Mouse (Mus musculus) midbrain, embryonic 15.5 days (tissue): ENCODE data around the gene Cryba1. TPM values are rescaled to one million over a fixed set of nuclear protein-coding genes. Genes with fewer than 3 reads are reported as not detected.
A peak's percentile ranks its signal among the peaks of the same experiment; 100 is the strongest.

Source experiments
- ATAC-seq: fragments of 200-750 bp; cut with Nextera tagmentation; replicated peaks from 2 replicates; pipeline ENCODE4 v1.8.0; 2017; ENCODE audit warnings: moderate TSS enrichment
- H3K27ac ChIP-seq: fragments of 300-500 bp; sonication (generic); 2 replicates; pipeline ENCODE4 v1.5.1; 2015; ENCODE audit warnings: mild to moderate bottlenecking, inconsistent platforms
- H3K27me3 ChIP-seq: fragments of 300-500 bp; sonication (generic); replicated peaks from 2 replicates; pipeline ENCODE4 v1.6.1; 2015; ENCODE audit warnings: inconsistent platforms
- H3K36me3 ChIP-seq: fragments of 300-500 bp; sonication (generic); replicated peaks from 2 replicates; pipeline ENCODE4 v1.6.1; 2015; ENCODE audit warnings: inconsistent platforms
- H3K4me1 ChIP-seq: fragments of 300-500 bp; sonication (generic); 2 replicates; pipeline ENCODE4 v1.6.1; 2015; ENCODE audit warnings: inconsistent platforms
- H3K4me2 ChIP-seq: fragments of 300-500 bp; sonication (generic); 2 replicates; pipeline ENCODE4 v1.6.1; 2015; ENCODE audit warnings: inconsistent platforms, mild to moderate bottlenecking, moderate library complexity
- H3K4me3 ChIP-seq: fragments of 300-500 bp; sonication (generic); 2 replicates; pipeline ENCODE4 v1.5.1; 2015; ENCODE audit warnings: mild to moderate bottlenecking, inconsistent platforms
- H3K9ac ChIP-seq: fragments of 300-500 bp; sonication (generic); 2 replicates; pipeline ENCODE4 v1.6.1; 2015; ENCODE audit warnings: mild to moderate bottlenecking, inconsistent platforms
- H3K9me3 ChIP-seq: fragments of 300-500 bp; sonication (generic); 2 replicates; pipeline ENCODE4 v1.6.1; 2016; ENCODE audit warnings: inconsistent platforms
- WGBS: fragments of 180-500 bp; shearing (Covaris S2); methylation state at CpG from one replicate; pipeline ENCODE4 v1.1.7; 2015; ENCODE audit warnings: mixed read lengths; 5-methylcytosine and 5-hydroxymethylcytosine counted together
- polyA plus RNA-seq: library from polyadenylated mRNA; unstranded; fragments of >200 nt; fragmentation: Nextera tagmentation; extraction: Ambion mirVana; gene quantifications from 2 replicates; pipeline ENCODE4 v1.2.1, GENCODE M21; 2015

Gene Cryba1
- polyA plus RNA-seq, 1 experiment from 2014 or later: 0.53 TPM

- Histone ChIP-seq H3K9ac (no peak overlapping the region), H3K36me3 (peaks cover 23% of the 10 kb centered on the region), H3K4me3 (no peak overlapping the region), H3K27me3 (no peaks in the 10 kb centered on the region), H3K9me3 (no peaks in the 10 kb centered on the region), H3K4me2 (no peak overlapping the region), H3K27ac (no peak overlapping the region), H3K4me1 (peaks cover 20% of the 10 kb centered on the region)
- 68% methylated on average over 2 of the region's 2 CpGs for WGBS
- no peak for ATAC-seq
These were observed 27.9 kb downstream of the Cryba1 start for GRCm38 (mm10) chr11:77697232-77697631.

GRCm38 (mm10) chr11:77693026-77693425 is 32.1 kb downstream of the Cryba1 start:
- H3K27me3 ChIP-seq: no peaks in the 10 kb centered on the region
- H3K27ac ChIP-seq: no peak overlapping the region
- H3K4me1 ChIP-seq: peaks cover 34% of the 10 kb centered on the region
- H3K9me3 ChIP-seq: no peaks in the 10 kb centered on the region
- no peak overlapping the region for H3K4me2 ChIP-seq
- H3K9ac ChIP-seq: no peak overlapping the region
- H3K4me3 ChIP-seq: no peak overlapping the region
- WGBS: 93% methylated on average over 3 of the region's 3 CpGs
- ATAC-seq: no peak
- H3K36me3 ChIP-seq: peaks cover 27% of the 10 kb centered on the region

GRCm38 (mm10) chr11:77687541-77688131 is 37.4 kb downstream of the Cryba1 start:
- ATAC-seq: no peak
- 0% methylated on average over 29 of the region's 40 CpGs for WGBS
- Histone ChIP-seq H3K9ac (peak overlapping the region; percentile 79), H3K4me3 (peak overlapping the region; percentile 66), H3K36me3 (peaks cover 8% of the 10 kb centered on the region), H3K4me1 (peaks cover 22% of the 10 kb centered on the region), H3K9me3 (no peaks in the 10 kb centered on the region), H3K4me2 (peak overlapping the region; percentile 62), H3K27me3 (no peaks in the 10 kb centered on the region), H3K27ac (peak overlapping the region; percentile 94)

- peaks cover 1% of the 10 kb centered on the region; the same call in 1 of the 2 replicates for H3K36me3 ChIP-seq
- no peaks in the 10 kb centered on the region for H3K9me3 ChIP-seq
- H3K4me2 ChIP-seq: peak overlapping the region; percentile 62
- H3K4me1 ChIP-seq: peaks cover 17% of the 10 kb centered on the region
- peak overlapping the region; percentile 94 for H3K27ac ChIP-seq
- H3K4me3 ChIP-seq: peak overlapping the region; percentile 66
- H3K9ac ChIP-seq: peak overlapping the region; percentile 79
- peak; percentile 7; the same call in 1 of the 2 replicates for ATAC-seq
- under 1% methylated on average over 52 of the region's 76 CpGs for WGBS
- H3K27me3 ChIP-seq: no peaks in the 10 kb centered on the region
These were observed 38.1 kb downstream of the Cryba1 start for GRCm38 (mm10) chr11:77686841-77687540.

- Histone ChIP-seq H3K36me3 (no peaks in the 10 kb centered on the region; the same call in 1 of the 2 replicates), H3K4me2 (peak overlapping the region; percentile 62), H3K27me3 (no peaks in the 10 kb centered on the region), H3K4me3 (peak overlapping the region; percentile 66), H3K9me3 (no peaks in the 10 kb centered on the region), H3K4me1 (peaks cover 17% of the 10 kb centered on the region), H3K9ac (peak overlapping the region; percentile 79), H3K27ac (peak overlapping the region; percentile 94)
- ATAC-seq: peak; percentile 70
- WGBS: under 1% methylated on average over 30 of the region's 30 CpGs
These were observed 38.7 kb downstream of the Cryba1 start for GRCm38 (mm10) chr11:77686346-77686840.

- Histone ChIP-seq H3K4me1 (peaks cover 14% of the 10 kb centered on the region), H3K27ac (peak within 1 kb of the TSS; percentile 94), H3K9ac (peak within 1 kb of the TSS; percentile 79), H3K36me3 (no peaks in the 10 kb centered on the region), H3K4me3 (peak within 1 kb of the TSS; percentile 66), H3K9me3 (no peaks in the 10 kb centered on the region), H3K27me3 (no peaks in the 10 kb centered on the region), H3K4me2 (peak within 1 kb of the TSS; percentile 62)
- under 1% methylated on average over 38 of the region's 38 CpGs for WGBS
- ATAC-seq: peak; percentile 99
These were observed 39.5 kb downstream of the Cryba1 start, which contains the start of gene Nufip2 for GRCm38 (mm10) chr11:77685383-77686265. TSS of gene Nufip2 (plus strand) at chr11:77686155.

- no peak overlapping the region for H3K4me3 ChIP-seq
- no peak overlapping the region for H3K9ac ChIP-seq
- H3K36me3 ChIP-seq: no peaks in the 10 kb centered on the region
- no peaks in the 10 kb centered on the region for H3K27me3 ChIP-seq
- 68% methylated on average over 2 of the region's 2 CpGs for WGBS
- H3K9me3 ChIP-seq: no peaks in the 10 kb centered on the region
- H3K27ac ChIP-seq: no peak overlapping the region
- H3K4me1 ChIP-seq: peaks cover 14% of the 10 kb centered on the region
- no peak for ATAC-seq
- peak overlapping the region; percentile 62; the same call in 1 of the 2 replicates for H3K4me2 ChIP-seq
These were observed 40.2 kb downstream of the Cryba1 start for GRCm38 (mm10) chr11:77684896-77685295.

- H3K4me2 ChIP-seq: no peak overlapping the region
- H3K4me1 ChIP-seq: peaks cover 4% of the 10 kb centered on the region; the same call in 1 of the 2 replicates
- no peaks in the 10 kb centered on the region for H3K36me3 ChIP-seq
- no peak overlapping the region for H3K9ac ChIP-seq
- H3K4me3 ChIP-seq: no peak overlapping the region
- ATAC-seq: no peak
- WGBS: 5% methylated on average over 2 of the region's 2 CpGs
- no peaks in the 10 kb centered on the region for H3K9me3 ChIP-seq
- H3K27me3 ChIP-seq: no peaks in the 10 kb centered on the region
- no peak overlapping the region for H3K27ac ChIP-seq
These were observed 45.1 kb downstream of the Cryba1 start for GRCm38 (mm10) chr11:77680018-77680417.

- ATAC-seq: no peak
- H3K27me3 ChIP-seq: no peaks in the 10 kb centered on the region
These were observed 51.6 kb downstream of the Cryba1 start for GRCm38 (mm10) chr11:77673428-77673991.

GRCm38 (mm10) chr11:77672746-77673145 is 52.3 kb downstream of the Cryba1 start:
- Histone ChIP-seq H3K9me3 (no peaks in the 10 kb centered on the region), H3K27ac (no peak overlapping the region), H3K4me2 (no peak overlapping the region), H3K4me3 (no peak overlapping the region), H3K9ac (no peak overlapping the region), H3K27me3 (no peaks in the 10 kb centered on the region), H3K36me3 (no peaks in the 10 kb centered on the region), H3K4me1 (no peaks in the 10 kb centered on the region)
- WGBS: 98% methylated on average over 2 of the region's 2 CpGs
- ATAC-seq: no peak

More at GRCm38 (mm10) chr11:77673428-77673991, 51.6 kb downstream of the Cryba1 start:
- Histone ChIP-seq H3K9me3 (no peaks in the 10 kb centered on the region), H3K9ac (no peak overlapping the region), H3K36me3 (no peaks in the 10 kb centered on the region), H3K27ac (no peak overlapping the region), H3K4me2 (no peak overlapping the region), H3K4me1 (no peaks in the 10 kb centered on the region), H3K4me3 (no peak overlapping the region)
- 59% methylated on average over 4 of the region's 4 CpGs for WGBS
